Mouse (Mus musculus) splenic B cell, adult 2 months (primary cell): ENCODE data around the gene Ilkap.

Experiments used
- DNase-seq: peaks from one replicate; pipeline ENCODE4 v3.0.0-alpha.2; 2011; ENCODE audit warnings: low read depth, low spot score
- H3K27me3 ChIP-seq: 2 replicates; pipeline ENCODE4 v1.6.1; 2012; ENCODE audit warnings: mild to moderate bottlenecking, low read length, moderate library complexity, mixed read lengths; ENCODE audit not compliant: control insufficient read depth, poor library complexity, insufficient read depth, severe bottlenecking
- H3K36me3 ChIP-seq: 2 replicates; pipeline ENCODE4 v1.6.1; 2012; ENCODE audit warnings: mild to moderate bottlenecking, low read length, moderate library complexity, mixed read lengths; ENCODE audit not compliant: control insufficient read depth, poor library complexity, insufficient read depth, severe bottlenecking

The Ilkap gene

GRCm38 (mm10) chr1:91356105-91356504, 42.5 kb downstream of the Ilkap start:
- H3K36me3 ChIP-seq = no peaks in the 10 kb centered on the region
- H3K27me3 ChIP-seq = no peaks in the 10 kb centered on the region
- no peak for DNase-seq

DNA sequence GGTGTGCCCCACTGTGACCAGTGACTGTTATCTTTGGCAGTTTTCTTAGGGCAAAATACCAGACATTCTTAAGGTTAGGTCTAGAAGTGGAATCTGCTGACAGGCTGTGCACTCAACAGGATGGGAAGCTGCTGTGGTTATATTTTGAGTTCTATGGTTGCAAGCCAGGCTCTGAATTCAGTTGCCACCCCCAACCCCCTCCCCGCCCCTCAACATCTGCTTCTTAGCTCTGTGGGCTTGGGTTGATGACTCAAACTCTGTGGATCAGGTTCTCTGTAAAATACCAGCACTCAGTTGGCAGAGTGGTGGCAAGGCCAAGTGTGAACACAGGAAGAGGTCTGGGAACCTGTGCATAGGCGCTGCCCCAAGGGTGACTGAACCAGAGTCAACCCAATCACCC, 46.3 kb downstream of the Ilkap start:
- H3K36me3 ChIP-seq = no peaks in the 10 kb centered on the region
- no peaks in the 10 kb centered on the region for H3K27me3 ChIP-seq
- DNase-seq = no peak

DNA sequence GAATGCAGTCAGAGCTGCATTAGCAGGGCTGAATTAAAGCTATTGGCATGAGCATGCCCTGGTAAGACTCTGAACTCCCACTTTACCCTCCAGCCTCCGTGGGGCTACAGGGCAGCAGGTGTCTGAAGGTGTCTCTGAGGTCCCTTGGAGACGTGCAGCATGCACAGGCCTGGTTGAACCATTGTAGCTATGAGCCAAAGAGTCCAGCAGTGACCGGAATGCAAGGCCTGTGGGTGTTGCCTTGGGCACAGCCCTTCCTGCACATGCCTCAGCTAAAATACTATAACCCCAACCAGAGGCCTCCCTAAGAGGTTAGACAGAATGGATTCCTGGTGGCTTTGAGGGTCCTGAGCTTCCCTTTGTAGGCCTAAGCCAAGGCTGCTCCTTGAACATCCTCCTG, 47.4 kb downstream of the Ilkap start:
- Histone ChIP-seq H3K27me3 (no peaks in the 10 kb centered on the region), H3K36me3 (no peaks in the 10 kb centered on the region)
- no peak for DNase-seq

DNA sequence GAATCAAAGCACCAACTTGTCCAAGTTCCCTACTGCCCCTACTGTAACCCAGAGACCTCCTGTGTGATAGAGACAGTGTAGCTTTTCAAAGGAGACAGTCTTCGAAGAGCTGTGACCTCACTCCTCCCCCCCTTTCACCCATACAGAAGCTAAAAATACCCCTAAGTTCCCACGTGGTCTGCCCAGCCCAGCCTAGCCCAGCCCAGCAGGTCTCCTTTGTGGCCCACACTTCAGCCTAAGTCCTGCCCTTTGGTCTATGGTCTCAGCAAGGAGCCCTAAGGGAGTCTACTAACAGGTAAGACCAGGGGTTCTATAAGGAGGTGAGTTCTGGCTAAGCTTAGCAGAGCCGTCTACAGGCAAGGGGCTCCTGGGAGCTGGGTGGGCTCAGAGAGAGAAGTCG, 47.8 kb downstream of the Ilkap start, which contains the start of gene Klhl30:
Klhl30 (plus strand) TSS at position 176 of the 400 bp plus-strand sequence.
- DNase-seq = no peak
- Histone ChIP-seq H3K36me3 (no peaks in the 10 kb centered on the region), H3K27me3 (no peaks in the 10 kb centered on the region)

DNA sequence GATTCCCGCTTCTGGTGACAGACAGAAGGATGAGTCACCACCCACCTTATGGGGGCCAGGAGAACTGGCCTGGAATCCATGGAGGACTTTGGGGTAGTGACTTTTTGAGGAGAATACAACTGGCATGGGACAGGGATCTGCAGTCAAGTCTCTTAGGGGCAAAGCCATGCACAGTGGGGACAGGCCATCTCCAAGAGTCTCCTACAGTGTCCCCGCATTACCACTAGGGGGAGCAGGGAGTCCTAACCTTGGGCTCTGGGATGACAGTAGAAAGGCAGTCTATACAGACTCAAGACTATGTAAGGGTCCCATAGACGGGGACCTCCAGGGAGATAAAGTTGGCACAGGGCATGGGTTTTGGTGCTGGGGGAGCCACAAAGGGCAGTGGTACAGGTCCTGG, 51.7 kb downstream of the Ilkap start:
- no peaks in the 10 kb centered on the region for H3K27me3 ChIP-seq
- no peaks in the 10 kb centered on the region for H3K36me3 ChIP-seq
- peak; percentile 75 for DNase-seq

DNA sequence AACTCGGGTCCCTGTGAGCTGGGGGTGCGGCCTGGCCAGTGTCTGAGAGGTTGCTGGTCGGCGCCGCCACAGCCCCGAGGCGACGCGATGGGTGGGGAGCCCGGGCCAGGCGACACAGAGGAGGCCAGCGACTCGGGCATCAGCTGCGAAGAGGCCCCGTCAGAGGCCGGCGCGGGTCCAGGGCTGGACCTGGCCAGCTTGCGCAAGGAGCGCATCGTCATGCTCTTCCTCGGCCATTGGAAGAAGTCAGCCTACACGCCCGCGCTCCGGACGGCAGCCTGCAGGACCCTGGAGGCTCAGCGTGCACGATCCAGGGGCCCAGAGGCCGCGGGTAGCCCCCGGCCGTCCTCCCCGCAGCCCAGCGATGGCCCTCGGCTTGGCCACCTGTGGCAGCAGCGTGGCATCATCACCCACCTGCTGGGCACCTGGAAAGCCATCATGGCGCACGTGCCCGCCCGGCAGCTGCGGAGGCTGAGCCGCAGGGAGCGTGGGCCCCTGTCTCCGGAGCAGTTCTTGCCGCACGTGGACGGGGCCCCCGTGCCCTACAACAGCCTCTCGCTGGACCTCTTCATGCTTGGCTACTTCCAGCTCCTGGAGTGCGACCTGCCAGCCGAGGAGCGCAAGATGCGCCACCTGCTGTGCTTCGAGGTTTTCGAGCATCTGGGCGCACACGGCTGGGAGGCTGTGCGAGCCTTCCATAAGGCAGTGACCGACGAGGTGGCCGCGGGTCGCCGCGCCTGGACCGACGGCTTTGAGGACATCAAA, 53.5 kb downstream of the Ilkap start:
- no peak for DNase-seq
- Histone ChIP-seq H3K27me3 (no peaks in the 10 kb centered on the region), H3K36me3 (no peaks in the 10 kb centered on the region)

DNA sequence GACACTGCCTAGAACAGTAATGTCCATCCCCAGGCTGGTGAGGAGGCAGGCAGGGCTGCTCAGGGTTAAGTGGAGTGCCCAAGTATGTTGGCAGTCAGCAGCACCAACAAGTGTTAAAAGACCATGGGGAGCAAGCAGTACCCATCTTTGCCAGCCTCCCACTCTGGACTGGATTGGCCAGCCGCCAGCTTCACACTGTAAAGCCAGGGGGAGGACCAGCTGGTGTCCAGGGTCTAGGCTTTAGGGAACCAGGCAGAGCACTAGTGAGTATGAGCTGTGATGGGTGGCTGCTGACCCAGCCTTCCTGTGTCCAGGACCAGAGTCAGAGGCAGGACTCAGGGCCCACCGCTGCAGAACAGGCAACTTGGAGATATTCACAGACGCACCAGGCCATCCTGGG, 54.6 kb downstream of the Ilkap start:
- DNase-seq = no peak
- Histone ChIP-seq H3K27me3 (no peaks in the 10 kb centered on the region), H3K36me3 (no peaks in the 10 kb centered on the region)

- H3K27me3 ChIP-seq = no peaks in the 10 kb centered on the region
- H3K36me3 ChIP-seq = no peaks in the 10 kb centered on the region
- no peak for DNase-seq
Observed at GRCm38 (mm10) chr1:91337355-91337754, 61.3 kb downstream of the Ilkap start.

DNA sequence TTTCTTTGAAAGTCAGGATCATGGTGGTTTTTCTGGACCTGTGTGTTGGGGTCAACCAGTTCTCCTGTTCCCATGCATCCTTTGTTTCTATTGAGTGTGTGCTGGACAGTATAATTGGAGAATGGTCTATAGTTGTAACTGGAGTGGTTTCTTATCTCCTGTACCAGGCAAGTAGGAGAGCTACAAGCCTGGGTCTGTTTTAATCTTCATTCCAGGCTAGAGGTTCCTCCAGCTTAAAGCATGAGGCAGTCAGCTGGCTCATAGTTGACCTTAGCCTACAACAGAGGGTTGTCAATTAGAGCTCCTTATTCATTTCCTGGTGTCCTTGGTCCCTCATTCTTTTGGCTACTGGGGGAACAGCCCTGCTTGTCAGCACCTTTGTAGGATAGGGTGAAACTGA, 65.0 kb downstream of the Ilkap start:
- no peak for DNase-seq
- no peaks in the 10 kb centered on the region for H3K36me3 ChIP-seq
- no peaks in the 10 kb centered on the region for H3K27me3 ChIP-seq

DNA sequence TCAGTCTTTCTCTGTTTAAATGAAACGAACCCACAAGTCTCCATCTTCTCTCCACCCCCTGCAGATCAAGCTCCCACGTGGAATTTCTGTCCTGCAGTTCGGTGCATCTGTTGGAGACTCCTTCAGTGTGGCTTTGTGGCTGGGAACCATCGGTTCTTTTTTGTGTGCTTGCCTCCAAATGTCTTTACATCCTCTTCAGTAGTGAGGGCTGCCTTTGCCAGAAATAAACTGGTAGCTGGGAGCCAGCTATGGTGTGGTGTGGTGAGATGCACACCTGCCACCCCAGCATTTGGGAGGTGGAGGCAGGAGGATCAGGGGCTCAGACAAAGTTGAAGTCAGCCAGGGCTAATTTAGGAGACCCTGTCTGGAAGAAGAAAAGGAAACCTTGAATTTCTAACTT, 66.5 kb downstream of the Ilkap start:
- H3K36me3 ChIP-seq = no peaks in the 10 kb centered on the region
- no peaks in the 10 kb centered on the region for H3K27me3 ChIP-seq
- no peak for DNase-seq

DNA sequence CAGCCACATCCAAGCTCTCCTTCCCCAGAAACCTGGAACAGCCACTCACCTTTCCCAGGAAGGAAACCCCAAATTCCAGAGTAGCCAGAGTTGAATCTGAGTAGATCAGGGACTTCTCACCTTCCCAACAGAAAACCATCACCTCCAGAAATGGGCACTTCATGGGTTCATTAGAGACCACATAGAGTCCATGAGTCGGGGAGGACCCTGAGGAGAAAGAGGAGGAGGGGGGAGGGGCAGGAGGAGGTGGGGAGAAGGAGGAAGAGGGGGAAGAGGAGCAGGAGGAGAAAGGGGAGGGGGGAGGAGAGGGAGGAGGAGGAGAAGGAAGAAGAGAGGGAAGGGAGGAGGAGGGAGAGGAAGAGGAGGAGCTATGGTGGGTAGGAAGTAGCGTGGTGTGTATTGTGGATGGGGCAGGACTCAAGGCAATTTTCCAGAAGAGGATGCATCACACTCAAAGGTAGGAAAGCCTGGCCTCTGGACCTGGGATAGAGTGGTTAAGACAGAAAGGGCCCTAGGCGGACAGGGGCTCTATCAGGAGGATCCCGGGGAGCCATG, 73.0 kb downstream of the Ilkap start:
- Histone ChIP-seq H3K36me3 (no peaks in the 10 kb centered on the region), H3K27me3 (no peaks in the 10 kb centered on the region)
- DNase-seq = no peak

GRCm38 (mm10) chr1:91324646-91325045, 74.0 kb downstream of the Ilkap start:
- no peak for DNase-seq
- H3K36me3 ChIP-seq = no peaks in the 10 kb centered on the region
- H3K27me3 ChIP-seq = no peaks in the 10 kb centered on the region
